Mouse (Mus musculus) heart, embryonic 15.5 days (tissue): ENCODE results near the gene Stat5a. TPM values are rescaled to one million over a fixed set of nuclear protein-coding genes. Genes with fewer than 3 reads are reported as not detected.

ENCODE experiments used
- ATAC-seq: fragments of 200-750 bp; cut with Nextera tagmentation; replicated peaks from 2 replicates; pipeline ENCODE4 v1.8.0; 2017; ENCODE audit warnings: low read depth, moderate TSS enrichment; ENCODE audit not compliant: insufficient number of reproducible peaks, insufficient read depth, low FRiP score
- H3K27ac ChIP-seq: fragments of 300-500 bp; sonication (generic); 2 replicates; pipeline ENCODE4 v1.5.1; 2015; ENCODE audit warnings: mild to moderate bottlenecking, inconsistent platforms
- H3K27me3 ChIP-seq: fragments of 300-500 bp; sonication (generic); 2 replicates; pipeline ENCODE4 v1.6.1; 2015; ENCODE audit warnings: inconsistent platforms
- H3K36me3 ChIP-seq: fragments of 300-500 bp; sonication (generic); 2 replicates; pipeline ENCODE4 v1.6.1; 2015; ENCODE audit warnings: mild to moderate bottlenecking, inconsistent platforms
- H3K4me1 ChIP-seq: fragments of 300-500 bp; sonication (generic); replicated peaks from 2 replicates; pipeline ENCODE4 v1.6.1; 2015; ENCODE audit warnings: inconsistent platforms
- H3K4me2 ChIP-seq: fragments of 300-500 bp; sonication (generic); 2 replicates; pipeline ENCODE4 v1.6.1; 2015; ENCODE audit warnings: inconsistent platforms, mild to moderate bottlenecking, moderate library complexity
- H3K4me3 ChIP-seq: fragments of 300-500 bp; sonication (generic); 2 replicates; pipeline ENCODE4 v1.5.1; 2015; ENCODE audit warnings: mild to moderate bottlenecking, inconsistent platforms
- H3K9ac ChIP-seq: fragments of 300-500 bp; sonication (generic); 2 replicates; pipeline ENCODE4 v1.6.1; 2015; ENCODE audit warnings: mild to moderate bottlenecking, inconsistent platforms
- H3K9me3 ChIP-seq: fragments of 300-500 bp; sonication (generic); replicated peaks from 2 replicates; pipeline ENCODE4 v1.6.1; 2016; ENCODE audit warnings: inconsistent platforms
- WGBS: fragments of 180-500 bp; shearing (Covaris S2); methylation state at CpG from one replicate; pipeline ENCODE4 v1.1.7; 2015; ENCODE audit warnings: mixed read lengths; 5-methylcytosine and 5-hydroxymethylcytosine counted together
- polyA plus RNA-seq: library from polyadenylated mRNA; unstranded; fragments of >200 nt; fragmentation: Nextera tagmentation; extraction: Ambion mirVana; gene quantifications from 2 replicates; pipeline ENCODE4 v1.2.1, GENCODE M21; 2015

Gene Stat5a
- polyA plus RNA-seq, 1 experiment from 2014 or later = 6.1 TPM

- Histone ChIP-seq H3K36me3 (no peaks in the 10 kb centered on the region), H3K4me3 (peak overlapping the region; percentile 62), H3K27me3 (0 out of 2 replicates have a peak, but pooled peaks cover 10% of the 10 kb centered on the region), H3K4me1 (peaks cover 17% of the 10 kb centered on the region), H3K4me2 (peak overlapping the region; percentile 92), H3K9me3 (no peaks in the 10 kb centered on the region), H3K27ac (no peak overlapping the region), H3K9ac (no peak overlapping the region)
- ATAC-seq = no peak
- 78% methylated on average over 7 of the region's 7 CpGs for WGBS
Observed at GRCm38 (mm10) chr11:100861335-100861734, 2.2 kb downstream of the Stat5a start.

GRCm38 (mm10) chr11:100861836-100862235 is 2.7 kb downstream of the Stat5a start:
- Histone ChIP-seq H3K27me3 (0 out of 2 replicates have a peak, but pooled peaks cover 5% of the 10 kb centered on the region), H3K4me3 (no peak overlapping the region), H3K9me3 (no peaks in the 10 kb centered on the region), H3K36me3 (no peaks in the 10 kb centered on the region), H3K27ac (no peak overlapping the region), H3K4me1 (peaks cover 17% of the 10 kb centered on the region), H3K9ac (no peak overlapping the region), H3K4me2 (no peak overlapping the region)
- no peak for ATAC-seq
- WGBS = 48% methylated on average over 3 of the region's 3 CpGs

- H3K9me3 ChIP-seq = no peaks in the 10 kb centered on the region
- H3K4me2 ChIP-seq = no peak overlapping the region
- no peaks in the 10 kb centered on the region for H3K36me3 ChIP-seq
- H3K4me3 ChIP-seq = no peak overlapping the region
- no peak overlapping the region for H3K27ac ChIP-seq
- 86% methylated on average over 10 of the region's 10 CpGs for WGBS
- H3K4me1 ChIP-seq = peaks cover 17% of the 10 kb centered on the region
- H3K9ac ChIP-seq = no peak overlapping the region
- H3K27me3 ChIP-seq = no peaks in the 10 kb centered on the region
- ATAC-seq = no peak
Observed at GRCm38 (mm10) chr11:100863141-100863540, 4.0 kb downstream of the Stat5a start.

GRCm38 (mm10) chr11:100865618-100866017 is 6.5 kb downstream of the Stat5a start:
- no peaks in the 10 kb centered on the region for H3K9me3 ChIP-seq
- H3K27ac ChIP-seq = no peak overlapping the region
- no peak overlapping the region for H3K4me3 ChIP-seq
- no peaks in the 10 kb centered on the region for H3K27me3 ChIP-seq
- ATAC-seq = no peak
- no peak overlapping the region for H3K9ac ChIP-seq
- no peaks in the 10 kb centered on the region for H3K36me3 ChIP-seq
- peaks cover 11% of the 10 kb centered on the region for H3K4me1 ChIP-seq
- H3K4me2 ChIP-seq = no peak overlapping the region
- WGBS = 65% methylated on average over 7 of the region's 7 CpGs

- Histone ChIP-seq H3K4me2 (no peak overlapping the region), H3K9me3 (no peaks in the 10 kb centered on the region), H3K27ac (no peak overlapping the region), H3K27me3 (no peaks in the 10 kb centered on the region), H3K4me3 (no peak overlapping the region), H3K4me1 (peaks cover 8% of the 10 kb centered on the region), H3K36me3 (no peaks in the 10 kb centered on the region), H3K9ac (no peak overlapping the region)
- ATAC-seq = no peak
- WGBS = 73% methylated on average over 10 of the region's 10 CpGs
Observed at GRCm38 (mm10) chr11:100870256-100870967, 11.3 kb downstream of the Stat5a start.

GRCm38 (mm10) chr11:100870968-100871350 is 11.8 kb downstream of the Stat5a start:
- no peaks in the 10 kb centered on the region for H3K9me3 ChIP-seq
- no peaks in the 10 kb centered on the region for H3K27me3 ChIP-seq
- H3K4me2 ChIP-seq = no peak overlapping the region
- H3K36me3 ChIP-seq = peaks cover 4% of the 10 kb centered on the region; the same call in 1 of the 2 replicates
- WGBS = 70% methylated on average over 8 of the region's 8 CpGs
- peaks cover 8% of the 10 kb centered on the region for H3K4me1 ChIP-seq
- no peak overlapping the region for H3K27ac ChIP-seq
- H3K4me3 ChIP-seq = no peak overlapping the region
- H3K9ac ChIP-seq = no peak overlapping the region
- ATAC-seq = no peak

GRCm38 (mm10) chr11:100875761-100876160 is 16.6 kb downstream of the Stat5a start:
- H3K4me2 ChIP-seq = no peak overlapping the region
- H3K9me3 ChIP-seq = no peaks in the 10 kb centered on the region
- H3K9ac ChIP-seq = no peak overlapping the region
- WGBS = 76% methylated on average over 3 of the region's 3 CpGs
- no peak overlapping the region for H3K27ac ChIP-seq
- no peaks in the 10 kb centered on the region for H3K27me3 ChIP-seq
- peaks cover 19% of the 10 kb centered on the region for H3K36me3 ChIP-seq
- ATAC-seq = no peak
- H3K4me1 ChIP-seq = peaks cover under 1% of the 10 kb centered on the region
- H3K4me3 ChIP-seq = no peak overlapping the region

- H3K9me3 ChIP-seq = no peaks in the 10 kb centered on the region
- H3K9ac ChIP-seq = no peak overlapping the region
- peaks cover 19% of the 10 kb centered on the region for H3K36me3 ChIP-seq
- no peak overlapping the region for H3K27ac ChIP-seq
- no peaks in the 10 kb centered on the region for H3K4me1 ChIP-seq
- H3K4me3 ChIP-seq = no peak overlapping the region
- 68% methylated on average over 15 of the region's 15 CpGs for WGBS
- H3K27me3 ChIP-seq = no peaks in the 10 kb centered on the region
- no peak for ATAC-seq
- H3K4me2 ChIP-seq = no peak overlapping the region
Observed at GRCm38 (mm10) chr11:100879321-100880078, 20.3 kb downstream of the Stat5a start.

GRCm38 (mm10) chr11:100883640-100884039 is 24.5 kb downstream of the Stat5a start:
- ATAC-seq = no peak
- Histone ChIP-seq H3K4me3 (no peak overlapping the region), H3K4me2 (no peak overlapping the region), H3K27me3 (no peaks in the 10 kb centered on the region), H3K27ac (no peak overlapping the region), H3K9ac (no peak overlapping the region), H3K36me3 (peaks cover 22% of the 10 kb centered on the region), H3K9me3 (no peaks in the 10 kb centered on the region), H3K4me1 (peaks cover 10% of the 10 kb centered on the region)
- WGBS = 90% methylated on average over 10 of the region's 10 CpGs

GRCm38 (mm10) chr11:100885472-100885871 is 26.3 kb downstream of the Stat5a start:
- Histone ChIP-seq H3K4me3 (no peak overlapping the region), H3K27me3 (no peaks in the 10 kb centered on the region), H3K9me3 (no peaks in the 10 kb centered on the region), H3K9ac (no peak overlapping the region), H3K4me1 (peaks cover 10% of the 10 kb centered on the region), H3K27ac (no peak overlapping the region), H3K36me3 (peaks cover 36% of the 10 kb centered on the region), H3K4me2 (no peak overlapping the region)
- no peak for ATAC-seq

- Histone ChIP-seq H3K27me3 (no peaks in the 10 kb centered on the region), H3K27ac (no peak overlapping the region), H3K9ac (no peak overlapping the region), H3K36me3 (peaks cover 42% of the 10 kb centered on the region), H3K4me2 (no peak overlapping the region), H3K9me3 (no peaks in the 10 kb centered on the region), H3K4me3 (no peak overlapping the region), H3K4me1 (peaks cover 15% of the 10 kb centered on the region)
- WGBS = 32% methylated on average over 8 of the region's 8 CpGs
- no peak for ATAC-seq
Observed at GRCm38 (mm10) chr11:100886188-100886740, 27.1 kb downstream of the Stat5a start.
